8 mouse cellular contexts compared by ENCODE assay signal in the genomic region with DNA sequence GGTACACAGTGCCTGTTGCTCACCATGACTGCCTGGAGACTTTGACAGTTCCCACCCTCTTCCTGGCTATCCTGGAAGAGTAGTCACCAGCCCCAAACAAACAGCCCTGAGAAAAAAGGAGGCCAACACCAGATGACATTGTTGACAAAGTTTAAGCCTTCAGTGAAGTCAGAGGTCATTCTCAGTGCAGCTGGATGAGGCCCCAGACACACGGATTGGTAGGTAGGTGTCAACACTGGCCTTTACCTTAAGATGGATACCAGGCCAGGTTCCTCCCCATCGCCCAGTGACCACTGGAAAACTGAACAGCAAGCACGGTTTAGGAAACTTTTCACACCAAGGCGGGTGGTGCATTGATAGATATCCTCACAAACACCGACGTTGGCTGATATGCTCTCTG. TPM values are rescaled to one million over a fixed set of nuclear protein-coding genes. Genes with fewer than 3 reads are reported as not detected.
DNase-seq lines count a peak whose midpoint lies in the region; ATAC-seq lines count a peak whose summit lies in the region.

No protein-coding gene starts in this region.

- peak overlapping the region; percentile 31; the same call in 1 of the 2 replicates for H3K27ac ChIP-seq in forebrain, embryonic 11.5 days (ENCODE audit: low read depth, low read length)
- H3K27ac ChIP-seq in limb, embryonic 13.5 days, result peak overlapping the region; percentile 83
- peak overlapping the region; percentile 88 for H3K27ac ChIP-seq in stomach, embryonic 14.5 days (ENCODE audit: low read length)

- H3K9ac ChIP-seq in forebrain, embryonic 11.5 days (ENCODE audit: low read length), result peak overlapping the region; percentile 60
- peak overlapping the region; percentile 68; the same call in 1 of the 2 replicates for H3K9ac ChIP-seq in limb, embryonic 13.5 days
- H3K9ac ChIP-seq in stomach, embryonic 14.5 days (replicated peaks; ENCODE audit: low read depth, low read length), result peak overlapping the region; percentile 43; the same call in 1 of the 2 replicates

- peaks cover 77% of the 10 kb centered on the region for H3K4me1 ChIP-seq in megakaryocyte, embryonic 14.5 days
- H3K4me1 ChIP-seq in forebrain, embryonic 11.5 days (replicated peaks; ENCODE audit: control insufficient read depth, insufficient read depth, low read length), result peaks cover 21% of the 10 kb centered on the region
- peaks cover 41% of the 10 kb centered on the region for H3K4me1 ChIP-seq in limb, embryonic 13.5 days
- H3K4me1 ChIP-seq in stomach, embryonic 14.5 days (ENCODE audit: control insufficient read depth, insufficient read depth, low read length), result peaks cover 45% of the 10 kb centered on the region

- peak overlapping the region; percentile 91 for H3K4me3 ChIP-seq in megakaryocyte, embryonic 14.5 days (replicated peaks)
- H3K4me3 ChIP-seq in forebrain, embryonic 11.5 days (ENCODE audit: low read depth, low read length), result peak overlapping the region; percentile 38; the same call in 1 of the 2 replicates
- peak overlapping the region; percentile 50 for H3K4me3 ChIP-seq in limb, embryonic 13.5 days
- H3K4me3 ChIP-seq in stomach, embryonic 14.5 days (ENCODE audit: low read depth, low read length), result peak overlapping the region; percentile 32

- H3K4me2 ChIP-seq in forebrain, embryonic 11.5 days (ENCODE audit: low read depth, low read length, severe bottlenecking), result peak overlapping the region; percentile 79
- H3K4me2 ChIP-seq in limb, embryonic 13.5 days (replicated peaks), result peak overlapping the region; percentile 88
- H3K4me2 ChIP-seq in stomach, embryonic 14.5 days (replicated peaks; ENCODE audit: low read depth, low read length), result peak overlapping the region; percentile 76

- no peak for ATAC-seq in megakaryocyte, adult 5-6 weeks (ENCODE audit: poor library complexity, severe bottlenecking)
- no peak for ATAC-seq in forebrain, embryonic 11.5 days (replicated peaks; ENCODE audit: low FRiP score)
- ATAC-seq in limb, embryonic 13.5 days (ENCODE audit: low FRiP score, low read depth), result no peak
- no peak for ATAC-seq in stomach, embryonic 14.5 days (ENCODE audit: insufficient number of reproducible peaks, insufficient read depth, low FRiP score, low read depth)

- no peaks in the 10 kb centered on the region for H3K9me3 ChIP-seq in megakaryocyte, embryonic 14.5 days
- no peaks in the 10 kb centered on the region for H3K9me3 ChIP-seq in forebrain, embryonic 11.5 days (ENCODE audit: control insufficient read depth, low read length)
- H3K9me3 ChIP-seq in limb, embryonic 13.5 days, result no peaks in the 10 kb centered on the region
- H3K9me3 ChIP-seq in stomach, embryonic 14.5 days (ENCODE audit: control insufficient read depth, low read depth, low read length), result no peaks in the 10 kb centered on the region

- no peak for DNase-seq in forebrain, embryonic 11.5 days (ENCODE audit: low spot score)
- no peak for DNase-seq in natural killer cell, adult 2 months (ENCODE audit: low spot score in 2 of 2)
- no peak for DNase-seq in layer of hippocampus, postnatal 14 days (ENCODE audit: low spot score in 2 of 2)
- no peak for DNase-seq in frontal cortex, postnatal 25 days (ENCODE audit: low spot score in 2 of 2)

- 38% methylated on average over 6 of the region's 6 CpGs for WGBS in forebrain, embryonic 11.5 days
- WGBS in limb, embryonic 13.5 days, result 22% methylated on average over 6 of the region's 6 CpGs
- 17% methylated on average over 6 of the region's 6 CpGs for WGBS in stomach, embryonic 14.5 days

- H3K36me3 ChIP-seq in megakaryocyte, embryonic 14.5 days (replicated peaks; ENCODE audit: low read length), result no peaks in the 10 kb centered on the region
- H3K36me3 ChIP-seq in forebrain, embryonic 11.5 days (ENCODE audit: control insufficient read depth, insufficient read depth, low read length), result no peaks in the 10 kb centered on the region
- no peaks in the 10 kb centered on the region for H3K36me3 ChIP-seq in limb, embryonic 13.5 days
- H3K36me3 ChIP-seq in stomach, embryonic 14.5 days (ENCODE audit: control insufficient read depth, insufficient read depth, low read length), result no peaks in the 10 kb centered on the region

- no peaks in the 10 kb centered on the region for H3K27me3 ChIP-seq in megakaryocyte, embryonic 14.5 days (replicated peaks)
- H3K27me3 ChIP-seq in forebrain, embryonic 11.5 days (ENCODE audit: control insufficient read depth, insufficient read depth, low read length), result no peaks in the 10 kb centered on the region
- H3K27me3 ChIP-seq in limb, embryonic 13.5 days, result no peaks in the 10 kb centered on the region
- H3K27me3 ChIP-seq in stomach, embryonic 14.5 days (ENCODE audit: control insufficient read depth, insufficient read depth, low read length), result no peaks in the 10 kb centered on the region

RNA-seq across cellular contexts. Expression of gene Btg2, which starts 13.4 kb away (rescaled TPM):
- polyA plus RNA-seq in megakaryocyte, embryonic 14.5 days (2012; ENCODE audit: insufficient read depth, low replicate concordance), result 8.3 and 13.9 TPM in 2 replicates
- total RNA-seq in megakaryocyte, adult 5-6 weeks (2015), result 68.9 and 87.3 TPM in 2 replicates
- total RNA-seq in megakaryocyte, adult 5-6 weeks (2017), result 175 and 189 TPM in 2 replicates
- 110 TPM in 2 replicates for polyA plus RNA-seq in forebrain, embryonic 11.5 days (2014; fragmentation: Nextera tagmentation; extraction: Ambion mirVana)
- 27.1 and 28.2 TPM in 2 replicates for polyA plus RNA-seq in limb, embryonic 13.5 days (2015; fragmentation: Nextera tagmentation; extraction: Ambion mirVana)
- 55.5 and 61.4 TPM in 2 replicates for polyA plus RNA-seq in stomach, embryonic 14.5 days (2014; fragmentation: Nextera tagmentation; extraction: Ambion mirVana)
- 10 to 100 TPM; 14.1 to 19.2 TPM for total RNA-seq in layer of hippocampus, postnatal 14 days (2021)

RNA-seq across cellular contexts. Expression of gene Chit1, which starts 18.7 kb away (rescaled TPM):
- not detected in 2 replicates for polyA plus RNA-seq in megakaryocyte, embryonic 14.5 days (2012; ENCODE audit: insufficient read depth, low replicate concordance)
- 0.16 and 0.83 TPM in 2 replicates for total RNA-seq in megakaryocyte, adult 5-6 weeks (2015)
- 0.07 TPM in 1 of 2 replicates, not detected in the other for total RNA-seq in megakaryocyte, adult 5-6 weeks (2017)
- not detected in 2 replicates for polyA plus RNA-seq in forebrain, embryonic 11.5 days (2014; fragmentation: Nextera tagmentation; extraction: Ambion mirVana)
- polyA plus RNA-seq in limb, embryonic 13.5 days (2015; fragmentation: Nextera tagmentation; extraction: Ambion mirVana), result 0.17 and 0.26 TPM in 2 replicates
- not detected in 2 replicates for polyA plus RNA-seq in stomach, embryonic 14.5 days (2014; fragmentation: Nextera tagmentation; extraction: Ambion mirVana)
- total RNA-seq in layer of hippocampus, postnatal 14 days (2021), result under 1 TPM in 1 of 2 experiments, not detected in 1; 0.39 TPM

RNA-seq across cellular contexts. Expression of gene Fmod, which starts 55.3 kb away (rescaled TPM):
- not detected in 2 replicates for polyA plus RNA-seq in megakaryocyte, embryonic 14.5 days (2012; ENCODE audit: insufficient read depth, low replicate concordance)
- not detected in 2 replicates for total RNA-seq in megakaryocyte, adult 5-6 weeks (2015)
- not detected in 2 replicates for total RNA-seq in megakaryocyte, adult 5-6 weeks (2017)
- polyA plus RNA-seq in forebrain, embryonic 11.5 days (2014; fragmentation: Nextera tagmentation; extraction: Ambion mirVana), result 2.2 and 3.6 TPM in 2 replicates
- polyA plus RNA-seq in limb, embryonic 13.5 days (2015; fragmentation: Nextera tagmentation; extraction: Ambion mirVana), result 42.1 and 48.5 TPM in 2 replicates
- 7.2 and 7.6 TPM in 2 replicates for polyA plus RNA-seq in stomach, embryonic 14.5 days (2014; fragmentation: Nextera tagmentation; extraction: Ambion mirVana)
- 1 to 10 TPM; 3.3 to 4.5 TPM for total RNA-seq in layer of hippocampus, postnatal 14 days (2021)

Comparison
In these comparisons a context has a peak if more than half of its experiments do, and no peak if none do; other contexts are left out.
1. H3K4me3 ChIP-seq: peak in every context shown above with its lines; median percentile 91 in megakaryocyte, embryonic 14.5 days; 50 in limb, embryonic 13.5 days; 38 in forebrain, embryonic 11.5 days; 32 in stomach, embryonic 14.5 days.
2. H3K27ac ChIP-seq: peak in every context shown above with its lines; median percentile 88 in stomach, embryonic 14.5 days; 83 in limb, embryonic 13.5 days; 31 in forebrain, embryonic 11.5 days.